Mouse (Mus musculus): ENCODE data around the gene Plcl2.

- no peak for TF ChIP-seq POLR2A (IDR thresholded peaks at IDR 0.05; ENCODE audit: low read depth, low read length)
- no peak for TF ChIP-seq CTCF (IDR thresholded peaks at IDR 0.05; ENCODE audit: extremely low read depth, insufficient read length, insufficient replicate concordance, low read depth, low read length)
These were observed 162.2 kb downstream of the Plcl2 start for GRCm38 (mm10) chr17:50671416-50671815.

Data from small intestine, adult 2 months (tissue).